Mouse (Mus musculus) G1E-ER4 (cell line): ENCODE measurements around the gene Olfr539. TPM values are rescaled to one million over a fixed set of nuclear protein-coding genes. Genes with fewer than 3 reads are reported as not detected.
"Not testable (repeated sequence)": the region's sequence is repeated elsewhere in the genome, so short reads cannot be mapped to it uniquely, and the experiment has no call there.

ENCODE experiments used
- GATA1 ChIP-seq: IDR thresholded peaks from one replicate; pipeline ENCODE4 v1.8.0; 2012; ENCODE audit warnings: low read length, inconsistent platforms
- polyA plus RNA-seq: library from polyadenylated mRNA; stranded (reverse); fragments of >175 nt; gene quantifications from 2 replicates; pipeline ENCODE4 v1.2.3, GENCODE M21; 2012

Olfr539 gene
- not detected in 2 replicates for polyA plus RNA-seq

GRCm38 (mm10) chr7:140659630-140660029, at the start of gene Olfr539:
Olfr539 (plus strand) TSS chr7:140659930.
- no peak for TF ChIP-seq GATA1

GRCm38 (mm10) chr7:140628670-140629069, 31.1 kb upstream of the Olfr539 start, which contains the start of gene Olfr61:
Olfr61 (plus strand) TSS chr7:140628970.
- not testable (repeated sequence) for TF ChIP-seq GATA1

GRCm38 (mm10) chr7:140630559-140630958, 29.2 kb upstream of the Olfr539 start:
- TF ChIP-seq GATA1, result no peak

- no peak for TF ChIP-seq GATA1
Measured at GRCm38 (mm10) chr7:140646152-140646551, 13.6 kb upstream of the Olfr539 start, which contains the start of gene Olfr53. Olfr53 (plus strand) TSS chr7:140646452.

GRCm38 (mm10) chr7:140675863-140676262, 16.1 kb downstream of the Olfr539 start:
- no peak for TF ChIP-seq GATA1

DNA sequence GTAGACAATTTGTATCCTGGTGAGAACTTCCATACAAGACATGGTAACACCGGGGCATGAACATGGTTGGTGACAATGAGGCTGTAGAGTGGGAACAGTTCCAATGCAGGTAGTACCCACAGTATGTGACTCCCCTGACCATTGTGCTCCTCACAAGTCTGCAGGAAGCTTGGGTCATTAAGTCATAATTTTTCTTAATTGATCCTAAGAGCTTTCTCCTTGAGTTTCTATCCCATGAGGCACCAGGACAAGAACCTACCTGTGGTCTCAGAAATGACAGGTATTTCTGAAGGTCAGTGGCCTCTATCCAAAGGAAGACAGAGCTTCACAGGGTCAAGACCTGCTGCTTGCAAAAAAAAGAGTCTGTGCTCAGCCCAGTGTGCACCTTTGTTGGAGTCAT, 21.9 kb downstream of the Olfr539 start, which contains the start of gene Olfr45:
TSS of gene Olfr45 (plus strand) at position 301 of the 400 bp plus-strand sequence.
- no peak for TF ChIP-seq GATA1

DNA sequence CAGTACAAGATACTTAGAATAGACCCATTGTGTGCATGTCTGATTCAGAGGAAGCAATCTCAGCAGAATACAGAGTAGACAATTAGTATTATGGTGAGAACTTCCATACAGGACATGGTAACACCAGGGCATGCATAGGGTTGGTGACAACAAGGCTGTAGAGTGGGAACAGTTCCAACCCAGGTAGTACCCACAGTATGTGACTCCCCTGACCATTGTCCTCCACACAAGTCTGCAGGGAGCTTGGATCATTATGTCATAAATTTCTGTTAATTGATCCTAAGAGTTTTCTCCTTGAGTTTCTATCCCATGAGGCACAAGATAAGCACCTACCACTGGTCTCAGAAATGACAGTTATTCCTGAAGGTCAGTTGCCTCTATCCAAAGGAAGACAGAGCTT, 37.2 kb downstream of the Olfr539 start, which contains the start of gene Olfr541:
TSS of gene Olfr541 (plus strand) at position 301 of the 400 bp plus-strand sequence.
- no peak for TF ChIP-seq GATA1

GRCm38 (mm10) chr7:140706348-140706747, 46.6 kb downstream of the Olfr539 start:
- no peak for TF ChIP-seq GATA1

DNA sequence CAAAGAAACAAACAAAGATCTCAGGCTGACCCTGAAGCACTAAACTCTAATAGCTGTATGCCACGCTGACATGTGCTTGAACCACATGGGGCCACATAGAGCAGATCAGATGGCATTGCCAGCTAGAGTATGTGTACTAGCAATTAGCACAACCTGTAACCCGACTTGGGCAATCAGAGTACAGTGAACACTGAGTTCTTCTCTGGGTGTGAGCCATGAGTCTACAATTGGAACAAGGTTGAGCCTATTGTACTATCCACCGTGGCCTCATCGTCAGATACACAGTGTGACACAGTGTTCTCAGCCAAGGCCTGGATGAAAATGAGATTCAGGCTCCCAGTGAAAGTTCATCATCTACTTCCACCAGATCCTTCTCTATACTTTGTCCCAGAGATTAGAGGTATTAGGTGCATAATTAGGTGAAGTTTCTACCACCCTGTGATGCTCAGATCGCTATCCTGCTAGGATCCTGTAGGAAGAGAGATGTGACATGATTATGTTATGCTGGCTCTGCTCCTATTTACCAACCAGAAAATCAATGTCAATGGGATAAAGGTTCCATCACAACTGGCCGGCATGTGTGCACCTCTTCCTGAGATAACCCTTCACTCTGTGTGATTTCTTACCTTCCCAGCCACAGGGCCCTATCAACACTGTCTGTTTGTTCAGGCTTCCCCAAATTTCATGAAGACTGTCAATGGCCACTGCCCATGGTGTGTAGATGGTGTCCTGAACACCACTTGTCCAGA, 48.0 kb downstream of the Olfr539 start:
- TF ChIP-seq GATA1, result no peak

GRCm38 (mm10) chr7:140717155-140718055, 57.7 kb downstream of the Olfr539 start:
- TF ChIP-seq GATA1, result no peak

DNA sequence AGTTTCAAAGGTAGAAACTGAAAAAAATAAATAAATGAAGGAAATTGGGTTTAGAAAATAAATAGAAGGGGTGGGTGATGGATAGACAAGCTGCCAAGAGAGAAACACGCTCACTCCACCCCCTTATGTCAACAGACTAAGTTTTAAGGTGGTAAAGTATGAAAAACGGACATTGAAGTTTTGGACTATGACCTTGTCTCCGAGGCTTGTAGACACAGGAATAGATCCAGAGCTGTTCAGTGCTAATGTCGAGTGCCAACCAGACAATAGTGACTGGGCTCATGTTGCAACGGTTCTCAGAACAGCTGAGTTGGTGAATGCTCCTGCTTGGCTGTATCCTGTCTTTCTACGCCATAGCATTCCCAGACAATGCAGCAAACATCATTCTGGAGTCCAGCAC, 61.4 kb downstream of the Olfr539 start:
- no peak for TF ChIP-seq GATA1

DNA sequence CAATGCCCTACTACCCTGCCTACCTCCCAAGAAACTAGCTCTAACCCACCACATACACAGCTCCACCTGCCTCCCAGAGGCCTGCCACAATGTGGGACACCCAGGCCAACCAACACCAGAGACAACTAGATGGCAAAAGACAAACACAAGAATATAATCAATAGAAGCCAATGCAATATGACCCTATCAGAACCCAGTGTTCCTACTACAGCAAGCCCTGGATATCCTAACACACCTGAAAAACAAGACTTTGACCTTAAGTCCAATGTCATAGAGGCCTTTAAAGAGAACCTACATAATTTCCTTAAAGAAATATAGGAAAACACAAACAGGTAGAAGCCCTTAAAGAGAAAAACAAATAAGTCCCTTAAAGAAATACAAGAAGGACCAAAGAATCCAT, 65.8 kb downstream of the Olfr539 start:
- TF ChIP-seq GATA1, result no peak

Other genes starting within 250 kb of the Olfr539 start
- gene Olfr532, start 238.3 kb upstream of the Olfr539 start, polyA plus RNA-seq, result not detected in 2 replicates
- gene Olfr533, start 196.6 kb upstream of the Olfr539 start, polyA plus RNA-seq, result not detected in 2 replicates
- gene Olfr535, start 175.7 kb upstream of the Olfr539 start, polyA plus RNA-seq, result not detected in 2 replicates
- gene Olfr536, start 152.5 kb upstream of the Olfr539 start, polyA plus RNA-seq, result not detected in 2 replicates
- not detected in 2 replicates for gene Olfr538, start 92.0 kb upstream of the Olfr539 start, polyA plus RNA-seq
- not detected in 2 replicates for gene Olfr46, start 58.7 kb upstream of the Olfr539 start, polyA plus RNA-seq
- not detected in 2 replicates for gene Olfr61, start 31.0 kb upstream of the Olfr539 start, polyA plus RNA-seq
- not detected in 2 replicates for gene Olfr53, start 13.5 kb upstream of the Olfr539 start, polyA plus RNA-seq
- gene Olfr45, start 22.0 kb downstream of the Olfr539 start, polyA plus RNA-seq, result not detected in 2 replicates
- gene Olfr541, start 37.3 kb downstream of the Olfr539 start, polyA plus RNA-seq, result not detected in 2 replicates
- gene Cyp2e1, start 103.8 kb downstream of the Olfr539 start, polyA plus RNA-seq, result not detected in 2 replicates
- not detected in 2 replicates for gene Syce1, start 127.9 kb downstream of the Olfr539 start, polyA plus RNA-seq
- gene Zfp941, start 162.2 kb downstream of the Olfr539 start, polyA plus RNA-seq, result not detected in 2 replicates
- not detected in 2 replicates for gene Urah, start 175.1 kb downstream of the Olfr539 start, polyA plus RNA-seq
- gene Scgb1c1, start 185.6 kb downstream of the Olfr539 start, polyA plus RNA-seq, result not detected in 2 replicates
- 0.06 TPM in 1 of 2 replicates, not detected in the other for gene Odf3, start 187.9 kb downstream of the Olfr539 start, polyA plus RNA-seq
- gene Gm45785, start 196.4 kb downstream of the Olfr539 start, polyA plus RNA-seq, result 0.18 and 0.99 TPM in 2 replicates
- gene Ric8a, start 197.0 kb downstream of the Olfr539 start, polyA plus RNA-seq, result 39.1 and 49.2 TPM in 2 replicates
- gene Bet1l, start 197.6 kb downstream of the Olfr539 start, polyA plus RNA-seq, result 3.2 and 3.9 TPM in 2 replicates
- 50.0 and 92.4 TPM in 2 replicates for gene Psmd13, start 222.0 kb downstream of the Olfr539 start, polyA plus RNA-seq
- gene Sirt3, start 222.4 kb downstream of the Olfr539 start, polyA plus RNA-seq, result 25.4 and 38.9 TPM in 2 replicates
- gene Cox8b, start 240.5 kb downstream of the Olfr539 start, polyA plus RNA-seq, result not detected in 2 replicates